Mouse (Mus musculus) kidney, embryonic 16.5 days (tissue): Measurements from ENCODE around the gene Timm8a2. TPM values are rescaled to one million over a fixed set of nuclear protein-coding genes. Genes with fewer than 3 reads are reported as not detected.
A peak's percentile ranks its signal among the peaks of the same experiment; 100 is the strongest.

Experiments used
- ATAC-seq: fragments of 200-750 bp; cut with Nextera tagmentation; 2 replicates; pipeline ENCODE4 v1.8.0; 2017; ENCODE audit warnings: moderate TSS enrichment; ENCODE audit not compliant: low FRiP score, low TSS enrichment
- H3K27ac ChIP-seq: fragments of 300-500 bp; sonication (generic); 2 replicates; pipeline ENCODE4 v1.5.1; 2014; ENCODE audit warnings: low read length
- H3K27me3 ChIP-seq: fragments of 300-500 bp; sonication (generic); 2 replicates; pipeline ENCODE4 v1.6.1; 2014; ENCODE audit warnings: low read length, control low read depth, mixed read lengths; ENCODE audit not compliant: insufficient read depth
- H3K36me3 ChIP-seq: fragments of 300-500 bp; sonication (generic); 2 replicates; pipeline ENCODE4 v1.6.1; 2014; ENCODE audit warnings: low read length, control low read depth, mixed read lengths; ENCODE audit not compliant: insufficient read depth
- H3K4me1 ChIP-seq: fragments of 300-500 bp; sonication (generic); 2 replicates; pipeline ENCODE4 v1.6.1; 2014; ENCODE audit warnings: low read length, control low read depth, mixed read lengths; ENCODE audit not compliant: insufficient read depth
- H3K4me2 ChIP-seq: fragments of 300-500 bp; sonication (generic); replicated peaks from 2 replicates; pipeline ENCODE4 v1.6.1; 2014; ENCODE audit warnings: low read depth, low read length
- H3K4me3 ChIP-seq: fragments of 300-500 bp; sonication (generic); 2 replicates; pipeline ENCODE4 v1.5.1; 2014; ENCODE audit warnings: mild to moderate bottlenecking, low read length
- H3K9ac ChIP-seq: fragments of 300-500 bp; sonication (generic); replicated peaks from 2 replicates; pipeline ENCODE4 v1.6.1; 2014; ENCODE audit warnings: low read length
- H3K9me3 ChIP-seq: fragments of 300-500 bp; sonication (generic); 2 replicates; pipeline ENCODE4 v1.6.1; 2016; ENCODE audit warnings: low read length, control low read depth
- WGBS: fragments of 180-500 bp; shearing (Covaris S2); extraction: QIAGEN DNeasy Blood & Tissue Kit; methylation state at CpG from one replicate; pipeline ENCODE4 v1.1.7; 2014; 5-methylcytosine and 5-hydroxymethylcytosine counted together
- polyA plus RNA-seq: library from polyadenylated mRNA; unstranded; fragments of >200 nt; fragmentation: Nextera tagmentation; extraction: Ambion mirVana; gene quantifications from 2 replicates; pipeline ENCODE4 v1.2.1, GENCODE M21; 2015

Gene Timm8a2
- polyA plus RNA-seq, 1 experiment from 2014 or later = not detected

DNA sequence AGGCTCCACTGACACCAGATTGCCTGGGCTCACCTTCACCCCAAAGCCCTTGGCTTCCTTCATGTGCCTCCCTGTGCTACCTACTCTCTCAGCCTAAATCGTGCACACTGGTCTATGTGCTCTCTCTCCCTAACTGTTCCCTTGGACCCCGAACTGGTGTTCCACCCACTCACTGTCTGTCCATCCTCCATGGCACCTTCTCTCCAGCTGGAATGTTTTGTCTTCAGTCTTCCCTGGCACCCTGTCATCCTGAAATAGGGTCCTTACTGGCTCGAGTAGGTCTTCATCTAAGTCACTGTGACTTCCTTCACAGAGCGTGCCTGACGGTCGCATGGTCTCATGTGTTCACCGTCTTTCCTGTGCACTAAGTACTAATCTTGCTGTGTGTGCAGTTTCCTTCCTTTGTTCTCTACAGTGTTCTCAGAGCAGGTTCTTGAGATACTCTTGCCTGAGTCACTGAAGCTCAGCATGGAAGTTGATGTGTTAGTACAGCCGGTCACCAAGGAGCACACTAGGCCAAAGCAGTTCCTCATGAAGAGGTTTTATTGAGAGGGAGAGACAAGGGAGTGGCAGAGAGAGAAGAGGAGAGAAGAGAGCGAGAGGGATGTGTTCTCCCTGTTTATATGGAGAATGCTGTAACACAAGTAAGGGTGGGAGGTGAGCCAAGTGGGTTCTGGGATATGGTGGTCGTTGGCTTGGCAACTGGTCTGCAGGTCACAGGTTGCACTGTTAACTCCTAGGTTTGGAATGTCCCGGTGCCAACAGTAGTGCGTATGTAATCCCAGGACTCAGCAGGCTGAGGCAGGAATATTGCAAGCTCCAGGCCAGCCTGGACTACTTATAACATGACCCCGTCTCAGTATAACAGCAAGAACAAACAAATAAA is 41.8 kb upstream of the Timm8a2 start:
- 0 out of 2 replicates have a peak, but pooled peaks have one; percentile 49 for ATAC-seq
- 74% methylated on average over 13 of the region's 13 CpGs for WGBS
- Histone ChIP-seq H3K4me3 (no peak overlapping the region), H3K27ac (no peak overlapping the region), H3K4me1 (peaks cover 17% of the 10 kb centered on the region; the same call in 1 of the 2 replicates), H3K36me3 (no peaks in the 10 kb centered on the region; the same call in 1 of the 2 replicates), H3K9me3 (no peaks in the 10 kb centered on the region), H3K27me3 (no peaks in the 10 kb centered on the region), H3K9ac (no peak overlapping the region), H3K4me2 (no peak overlapping the region)

DNA sequence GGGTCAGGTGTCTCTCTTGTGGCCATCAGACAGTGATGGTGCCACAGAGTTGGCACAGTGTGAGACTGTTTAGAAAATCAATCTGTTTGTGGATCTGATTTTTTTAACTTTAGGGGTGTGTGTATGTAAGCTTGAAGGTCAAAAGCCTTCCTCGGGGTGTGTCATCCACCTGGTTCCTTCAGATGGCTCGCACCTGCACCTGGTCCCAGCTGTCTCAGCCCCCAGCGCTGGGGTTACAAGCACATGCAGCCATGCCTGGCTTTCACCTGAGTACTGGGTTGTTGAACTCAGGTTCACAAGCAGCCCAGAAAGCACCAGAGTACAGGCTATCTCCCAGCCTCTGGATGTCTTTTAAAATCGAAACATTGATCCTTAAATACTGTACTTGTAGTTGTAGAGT is 40.9 kb upstream of the Timm8a2 start:
- peaks cover 17% of the 10 kb centered on the region; the same call in 1 of the 2 replicates for H3K4me1 ChIP-seq
- no peak overlapping the region for H3K9ac ChIP-seq
- no peaks in the 10 kb centered on the region for H3K27me3 ChIP-seq
- H3K4me3 ChIP-seq = no peak overlapping the region
- no peak overlapping the region for H3K27ac ChIP-seq
- whole genome bisulfite sequencing = 85% methylated on average over 4 of the region's 4 CpGs
- H3K9me3 ChIP-seq = no peaks in the 10 kb centered on the region
- no peaks in the 10 kb centered on the region; the same call in 1 of the 2 replicates for H3K36me3 ChIP-seq
- no peak for ATAC-seq
- no peak overlapping the region for H3K4me2 ChIP-seq

DNA sequence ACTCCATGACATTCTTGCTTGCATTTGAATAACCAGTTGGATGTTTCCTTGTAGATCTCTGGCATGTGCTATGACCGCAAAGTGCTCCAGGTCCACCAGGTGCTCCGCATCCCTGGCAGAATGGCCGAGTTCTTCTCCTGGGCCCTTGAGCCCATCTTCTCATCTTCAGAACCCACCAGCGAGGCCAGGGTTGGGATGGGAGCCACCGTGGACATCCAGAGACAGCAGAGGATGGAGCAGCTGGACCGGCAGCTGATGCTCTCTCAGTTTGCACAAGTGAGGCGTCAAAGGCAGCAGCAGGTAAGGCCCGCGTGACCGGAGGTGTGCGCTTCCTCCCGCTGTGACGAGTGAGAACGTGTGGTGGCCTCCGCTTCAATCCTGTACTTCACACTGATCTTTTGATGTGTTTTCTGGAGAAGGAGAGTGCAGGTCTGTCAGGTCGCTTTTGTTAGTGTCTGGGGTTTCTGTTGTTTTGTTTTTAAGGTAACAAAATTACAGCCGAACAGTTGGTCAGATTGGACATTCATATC is 40.2 kb upstream of the Timm8a2 start:
- H3K4me1 ChIP-seq = peaks cover 17% of the 10 kb centered on the region; the same call in 1 of the 2 replicates
- H3K9ac ChIP-seq = no peak overlapping the region
- no peaks in the 10 kb centered on the region for H3K9me3 ChIP-seq
- no peaks in the 10 kb centered on the region; the same call in 1 of the 2 replicates for H3K36me3 ChIP-seq
- no peak overlapping the region for H3K4me3 ChIP-seq
- H3K27ac ChIP-seq = no peak overlapping the region
- H3K4me2 ChIP-seq = no peak overlapping the region
- WGBS = 92% methylated on average over 17 of the region's 17 CpGs
- no peak for ATAC-seq
- no peaks in the 10 kb centered on the region for H3K27me3 ChIP-seq

DNA sequence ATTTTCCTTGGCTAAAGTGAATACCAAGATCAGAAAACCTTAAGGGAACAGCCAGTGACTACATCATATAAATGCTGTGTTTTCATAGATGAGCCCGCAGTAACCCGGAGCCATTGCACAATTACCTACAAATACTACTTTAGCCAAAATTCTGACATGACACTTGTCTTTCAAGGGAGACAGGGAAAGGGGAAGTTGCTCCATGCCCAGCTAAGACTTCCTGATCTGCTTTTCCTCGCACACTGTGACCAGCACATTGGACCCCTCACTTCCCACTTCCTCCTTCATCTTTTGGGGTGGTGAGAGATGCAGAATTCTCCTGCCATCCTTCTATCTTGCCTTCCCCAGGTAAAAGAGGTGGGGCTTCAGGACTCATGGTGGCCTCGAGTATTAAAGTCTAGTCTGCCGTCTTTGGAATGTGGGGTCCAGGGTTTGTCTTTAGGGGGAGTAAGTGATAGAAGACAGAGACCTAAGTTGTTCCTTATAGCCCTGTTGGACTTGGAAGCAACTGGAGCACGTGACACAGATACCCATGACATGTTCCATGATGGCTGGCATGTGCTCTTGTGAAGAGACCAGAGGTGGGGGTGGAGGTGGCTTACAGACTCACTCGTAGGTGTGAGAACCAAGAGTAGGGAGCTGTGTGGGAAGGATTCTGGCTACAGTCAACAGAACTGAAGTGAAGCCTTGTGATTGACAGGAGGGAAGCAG is 39.5 kb upstream of the Timm8a2 start:
- no peaks in the 10 kb centered on the region; the same call in 1 of the 2 replicates for H3K36me3 ChIP-seq
- H3K9ac ChIP-seq = no peak overlapping the region
- H3K4me3 ChIP-seq = no peak overlapping the region
- H3K4me2 ChIP-seq = no peak overlapping the region
- peaks cover 13% of the 10 kb centered on the region; the same call in 1 of the 2 replicates for H3K4me1 ChIP-seq
- ATAC-seq = no peak
- WGBS = 93% methylated on average over 7 of the region's 7 CpGs
- H3K27ac ChIP-seq = no peak overlapping the region
- H3K9me3 ChIP-seq = no peaks in the 10 kb centered on the region
- H3K27me3 ChIP-seq = no peaks in the 10 kb centered on the region

DNA sequence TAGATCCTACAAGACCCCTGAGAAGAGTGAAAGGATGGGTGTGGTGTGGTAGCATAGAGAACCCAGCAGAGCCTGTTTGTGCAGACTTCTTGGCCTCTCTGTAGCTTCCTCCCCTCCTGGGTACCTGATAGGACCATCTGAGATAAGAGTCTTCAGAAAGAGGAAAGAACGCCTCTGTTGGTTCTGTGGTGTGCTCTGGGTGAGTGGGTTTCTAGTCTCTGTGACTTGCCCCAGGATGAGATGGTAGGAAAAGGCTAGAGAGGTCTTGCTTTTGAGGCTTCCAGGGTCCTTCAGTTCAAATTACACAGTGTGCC is 39.0 kb upstream of the Timm8a2 start:
- no peak for ATAC-seq
- Histone ChIP-seq H3K36me3 (no peaks in the 10 kb centered on the region; the same call in 1 of the 2 replicates), H3K9me3 (no peaks in the 10 kb centered on the region), H3K27ac (no peak overlapping the region), H3K4me2 (no peak overlapping the region), H3K4me1 (peaks cover 11% of the 10 kb centered on the region; the same call in 1 of the 2 replicates), H3K9ac (no peak overlapping the region), H3K4me3 (no peak overlapping the region), H3K27me3 (no peaks in the 10 kb centered on the region)
- WGBS = 89% methylated on average over 1 of the region's 1 CpGs

DNA sequence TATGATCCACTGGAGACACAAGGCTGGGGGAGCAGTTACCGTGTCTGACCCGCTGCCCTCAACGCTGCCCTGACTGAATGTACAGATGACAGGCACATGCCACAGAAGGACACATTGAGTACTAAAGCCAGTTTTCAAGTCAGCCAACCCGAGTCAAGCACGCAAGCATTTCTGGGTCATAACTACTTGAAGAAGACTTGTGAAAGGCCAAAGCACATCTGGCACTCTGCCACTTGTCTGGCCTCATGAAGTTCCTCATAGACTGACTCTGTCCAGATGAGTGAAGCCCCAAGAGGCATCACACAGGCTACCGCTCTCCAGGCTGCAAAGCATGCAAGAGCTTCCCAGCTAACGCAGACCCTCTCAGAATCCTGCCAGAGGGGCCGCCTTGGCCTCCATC is 37.7 kb upstream of the Timm8a2 start:
- Histone ChIP-seq H3K27ac (no peak overlapping the region), H3K27me3 (no peaks in the 10 kb centered on the region), H3K4me1 (peaks cover 11% of the 10 kb centered on the region; the same call in 1 of the 2 replicates), H3K36me3 (no peaks in the 10 kb centered on the region; the same call in 1 of the 2 replicates), H3K9ac (no peak overlapping the region), H3K4me2 (no peak overlapping the region), H3K4me3 (no peak overlapping the region), H3K9me3 (no peaks in the 10 kb centered on the region)
- no peak for ATAC-seq
- 83% methylated on average over 8 of the region's 8 CpGs for WGBS

DNA sequence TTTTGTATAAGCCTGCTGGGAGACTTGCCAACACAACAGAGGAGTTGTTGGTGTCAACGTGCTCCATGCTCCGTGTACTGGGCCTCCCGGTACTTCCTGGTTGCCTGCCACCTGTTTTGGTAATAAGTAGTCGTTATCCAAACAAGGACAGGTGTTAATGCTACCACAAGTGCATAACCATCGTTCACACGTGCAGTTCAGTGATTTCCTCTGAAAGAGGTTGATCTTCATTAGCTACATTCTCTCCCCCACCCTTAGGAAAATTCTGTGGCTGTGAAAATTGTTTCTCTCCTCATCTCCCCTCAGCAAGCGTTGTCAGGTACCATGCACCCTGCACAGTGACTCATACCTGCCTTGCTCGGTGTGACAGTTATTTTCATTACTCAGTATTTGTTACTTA is 35.0 kb upstream of the Timm8a2 start:
- Histone ChIP-seq H3K4me3 (no peak overlapping the region), H3K4me2 (no peak overlapping the region), H3K9ac (no peak overlapping the region), H3K36me3 (no peaks in the 10 kb centered on the region; the same call in 1 of the 2 replicates), H3K9me3 (no peaks in the 10 kb centered on the region), H3K27me3 (no peaks in the 10 kb centered on the region), H3K27ac (no peak overlapping the region), H3K4me1 (no peaks in the 10 kb centered on the region)
- ATAC-seq = no peak
- WGBS = 72% methylated on average over 8 of the region's 8 CpGs

DNA sequence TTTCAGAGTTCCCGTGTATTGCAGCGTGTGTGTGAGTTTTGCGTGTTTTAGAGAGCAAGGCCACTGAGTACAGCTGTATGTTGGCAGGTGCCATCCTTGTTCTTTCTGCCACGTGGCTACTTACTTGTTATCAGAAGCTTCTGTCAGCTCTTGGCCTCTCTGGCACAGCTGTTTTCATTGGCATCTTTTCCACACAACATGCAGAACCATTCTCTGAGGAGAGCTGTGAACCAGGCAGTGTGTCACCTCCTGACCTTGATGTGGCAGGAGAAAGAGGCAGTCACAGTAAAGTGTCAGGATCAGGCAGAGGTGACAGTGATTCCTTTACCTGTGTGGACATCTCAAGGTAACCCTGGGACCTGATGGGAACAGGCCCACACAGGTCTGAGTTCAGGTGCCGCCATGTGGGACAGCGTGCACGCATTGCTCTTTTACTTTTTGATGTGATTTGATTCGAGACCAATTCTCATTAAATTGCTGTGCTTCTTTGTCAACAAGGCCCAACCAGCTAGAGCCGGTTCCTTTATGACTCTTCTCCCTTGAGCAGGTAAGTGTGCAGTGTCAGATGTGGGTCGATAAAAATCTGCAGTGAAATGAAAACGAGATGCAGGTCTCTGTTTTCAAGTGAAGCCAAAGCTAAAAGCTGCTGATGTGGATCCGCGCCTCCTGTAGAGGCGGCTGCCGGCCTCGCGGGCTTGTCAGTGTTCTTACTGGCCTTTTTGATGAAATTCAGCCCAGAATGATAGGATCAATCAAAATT is 33.9 kb upstream of the Timm8a2 start:
- Histone ChIP-seq H3K27me3 (no peaks in the 10 kb centered on the region), H3K4me1 (no peaks in the 10 kb centered on the region), H3K9ac (no peak overlapping the region), H3K9me3 (no peaks in the 10 kb centered on the region), H3K36me3 (no peaks in the 10 kb centered on the region), H3K4me2 (no peak overlapping the region), H3K27ac (no peak overlapping the region), H3K4me3 (no peak overlapping the region)
- 0 out of 2 replicates have a peak, but pooled peaks have one; percentile 29 for ATAC-seq
- WGBS = 79% methylated on average over 17 of the region's 17 CpGs

DNA sequence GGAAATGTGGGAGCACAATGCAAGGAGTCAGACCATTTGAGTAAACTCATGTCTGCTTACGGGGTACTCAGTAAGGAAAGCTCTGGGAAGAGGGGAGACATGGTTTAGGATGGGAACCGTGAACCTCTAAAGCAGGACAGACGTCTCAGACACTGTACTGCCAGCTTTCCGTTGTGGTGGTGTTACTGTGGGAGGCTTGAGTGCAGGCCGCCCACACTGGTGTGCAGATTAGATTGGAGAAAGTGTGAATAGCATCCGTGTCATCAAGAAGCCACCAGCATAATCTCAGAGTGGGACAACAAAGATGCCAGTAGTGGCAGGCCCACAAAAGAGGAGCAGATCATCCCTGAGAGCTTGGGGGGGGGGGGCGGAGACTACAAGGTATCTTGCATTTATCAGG is 32.2 kb upstream of the Timm8a2 start:
- no peaks in the 10 kb centered on the region for H3K27me3 ChIP-seq
- no peak overlapping the region for H3K9ac ChIP-seq
- no peak overlapping the region for H3K27ac ChIP-seq
- no peaks in the 10 kb centered on the region for H3K4me1 ChIP-seq
- no peak for ATAC-seq
- WGBS = 93% methylated on average over 7 of the region's 7 CpGs
- no peak overlapping the region for H3K4me2 ChIP-seq
- no peak overlapping the region for H3K4me3 ChIP-seq
- H3K9me3 ChIP-seq = no peaks in the 10 kb centered on the region
- H3K36me3 ChIP-seq = no peaks in the 10 kb centered on the region
